Mouse (Mus musculus) megakaryocyte, embryonic 14.5 days (primary cell): ENCODE measurements around the gene Fabp3.

Experiments used
- FLI1 ChIP-seq: IDR thresholded peaks from 2 replicates; pipeline ENCODE4 v1.6.1; 2012; ENCODE audit warnings: low read length, inconsistent platforms, mixed read lengths
- GATA1 ChIP-seq: IDR thresholded peaks from 3 replicates; pipeline ENCODE4 v1.6.1; 2012; ENCODE audit warnings: mixed read lengths, low read length, inconsistent platforms, borderline replicate concordance

DNA sequence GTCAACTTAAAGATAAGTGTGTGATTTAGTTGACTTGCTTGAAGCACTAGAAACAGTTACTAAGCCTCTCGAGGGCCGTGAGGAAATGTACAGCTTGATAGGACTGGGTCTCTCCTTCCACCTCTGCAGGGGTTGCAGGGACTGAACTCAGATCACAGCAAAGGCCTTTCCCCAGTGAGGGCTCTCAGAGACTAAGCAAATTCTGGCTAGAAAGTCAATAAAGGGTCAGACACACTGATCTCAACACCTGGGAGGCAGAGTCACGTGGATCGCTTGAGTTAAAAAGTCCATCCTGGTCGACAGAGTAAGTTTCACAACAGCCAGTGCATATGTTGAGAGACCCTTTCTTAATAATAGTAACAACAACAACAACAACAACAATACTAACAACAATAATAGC, 27.5 kb downstream of the Fabp3 start:
- TF ChIP-seq GATA1 (no peak), FLI1 (no peak)
